Mouse (Mus musculus) neural tube, embryonic 12.5 days (tissue): Measurements from ENCODE around the gene Sbno1. TPM values are rescaled to one million over a fixed set of nuclear protein-coding genes. Genes with fewer than 3 reads are reported as not detected.
A peak's percentile ranks its signal among the peaks of the same experiment; 100 is the strongest.
"Not testable (repeated sequence)": the region's sequence is repeated elsewhere in the genome, so short reads cannot be mapped to it uniquely, and the experiment has no call there.

Experiments
- ATAC-seq: fragments of 200-750 bp; cut with Nextera tagmentation; 2 replicates; pipeline ENCODE4 v1.8.0; 2017; ENCODE audit warnings: low read depth, mild to moderate bottlenecking, moderate TSS enrichment, moderate library complexity; ENCODE audit not compliant: low FRiP score
- H3K27ac ChIP-seq: fragments of 300-500 bp; sonication (generic); 2 replicates; pipeline ENCODE4 v1.5.1; 2016
- H3K27me3 ChIP-seq: fragments of 300-500 bp; sonication (generic); replicated peaks from 2 replicates; pipeline ENCODE4 v1.6.1; 2016; ENCODE audit warnings: mild to moderate bottlenecking
- H3K36me3 ChIP-seq: fragments of 300-500 bp; sonication (generic); 2 replicates; pipeline ENCODE4 v1.6.1; 2016; ENCODE audit warnings: mild to moderate bottlenecking
- H3K4me1 ChIP-seq: fragments of 300-500 bp; sonication (generic); 2 replicates; pipeline ENCODE4 v1.6.1; 2016
- H3K4me2 ChIP-seq: fragments of 300-500 bp; sonication (generic); replicated peaks from 2 replicates; pipeline ENCODE4 v1.6.1; 2016; ENCODE audit warnings: mild to moderate bottlenecking
- H3K4me3 ChIP-seq: fragments of 300-500 bp; sonication (generic); 2 replicates; pipeline ENCODE4 v1.5.1; 2016
- H3K9ac ChIP-seq: fragments of 300-500 bp; sonication (generic); 2 replicates; pipeline ENCODE4 v1.6.1; 2016; ENCODE audit warnings: mild to moderate bottlenecking
- H3K9me3 ChIP-seq: fragments of 300-500 bp; sonication (generic); 2 replicates; pipeline ENCODE4 v1.6.1; 2016; ENCODE audit warnings: mild to moderate bottlenecking
- WGBS: fragments of 180-500 bp; shearing (Covaris S2); methylation state at CpG from one replicate; pipeline ENCODE4 v1.1.7; 2016; 5-methylcytosine and 5-hydroxymethylcytosine counted together
- polyA plus RNA-seq: library from polyadenylated mRNA; unstranded; fragments of >200 nt; fragmentation: Nextera tagmentation; extraction: Ambion mirVana; gene quantifications from 2 replicates; pipeline ENCODE4 v1.2.1, GENCODE M21; 2016

Gene Sbno1
- 108 and 119 TPM in 2 replicates for polyA plus RNA-seq

- peak; percentile 92 for ATAC-seq
- Histone ChIP-seq H3K9ac (peak within 1 kb of the TSS; percentile 94), H3K4me3 (peak within 1 kb of the TSS; percentile 95), H3K36me3 (no peaks in the 10 kb centered on the region), H3K27ac (peak within 1 kb of the TSS; percentile 81), H3K4me2 (peak within 1 kb of the TSS; percentile 96), H3K27me3 (no peaks in the 10 kb centered on the region), H3K9me3 (no peaks in the 10 kb centered on the region), H3K4me1 (peaks cover 8% of the 10 kb centered on the region; the same call in 1 of the 2 replicates)
- under 1% methylated on average over 74 of the region's 81 CpGs for WGBS
Measured at GRCm38 (mm10) chr5:124425412-124426259, at the start of gene Sbno1. TSS of gene Sbno1 (minus strand) at chr5:124426001.

DNA sequence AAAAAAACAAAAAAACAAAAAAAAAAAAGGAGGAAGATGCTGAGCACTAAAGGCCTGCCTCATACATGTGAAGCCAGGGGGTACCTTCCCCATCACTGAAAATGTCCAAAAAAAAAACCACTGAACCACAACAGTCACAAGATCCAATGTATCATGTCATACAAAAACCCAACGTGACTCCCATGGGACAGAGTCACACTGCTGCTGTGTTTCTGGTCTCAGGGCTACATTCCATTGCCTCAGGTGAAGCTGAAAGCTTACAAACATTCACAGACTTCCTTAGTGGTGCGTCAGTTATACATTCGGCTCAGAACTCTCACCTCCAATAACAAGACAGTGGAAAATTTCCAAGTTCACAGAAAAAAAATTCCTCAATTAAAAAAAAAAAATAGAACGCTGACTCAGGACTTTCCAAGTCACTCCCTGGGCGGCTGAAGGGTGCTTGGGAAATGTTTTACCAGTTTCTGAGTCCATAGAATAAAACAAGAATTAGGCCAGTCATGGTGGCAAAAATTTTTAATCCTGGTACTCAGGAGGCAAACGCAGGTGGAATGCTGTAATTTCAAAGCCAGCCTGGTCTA is 44.9 kb upstream of the Sbno1 start:
- no peaks in the 10 kb centered on the region for H3K27me3 ChIP-seq
- no peak overlapping the region for H3K4me2 ChIP-seq
- 88% methylated on average over 6 of the region's 6 CpGs for WGBS
- no peak for ATAC-seq
- H3K27ac ChIP-seq, result no peak overlapping the region
- peaks cover 21% of the 10 kb centered on the region for H3K36me3 ChIP-seq
- peaks cover 4% of the 10 kb centered on the region; the same call in 1 of the 2 replicates for H3K4me1 ChIP-seq
- no peak overlapping the region for H3K9ac ChIP-seq
- H3K9me3 ChIP-seq, result no peaks in the 10 kb centered on the region
- H3K4me3 ChIP-seq, result no peak overlapping the region

DNA sequence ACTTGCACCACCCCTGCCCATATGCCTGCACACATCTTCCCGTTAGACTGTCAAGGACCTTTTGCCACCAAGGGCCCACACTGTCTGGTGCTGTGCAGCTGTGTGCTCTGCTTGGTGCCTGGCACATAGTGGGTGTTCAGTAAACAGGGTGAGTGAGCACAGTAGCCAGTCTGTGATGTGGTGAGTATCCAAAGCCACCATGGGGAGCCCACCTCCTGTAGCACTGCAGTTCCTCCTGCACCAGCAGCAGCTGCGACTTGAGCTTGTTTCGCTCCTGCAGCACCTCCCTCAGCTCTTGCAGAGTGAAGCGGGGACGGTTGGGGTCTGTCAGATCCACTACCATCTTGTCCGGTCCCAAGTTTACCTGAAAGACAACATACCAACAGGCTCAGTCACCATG is 43.7 kb upstream of the Sbno1 start:
- 90% methylated on average over 6 of the region's 6 CpGs for WGBS
- no peaks in the 10 kb centered on the region for H3K4me1 ChIP-seq
- H3K4me2 ChIP-seq, result no peak overlapping the region
- no peaks in the 10 kb centered on the region for H3K9me3 ChIP-seq
- H3K27ac ChIP-seq, result no peak overlapping the region
- no peaks in the 10 kb centered on the region for H3K27me3 ChIP-seq
- ATAC-seq, result no peak
- H3K4me3 ChIP-seq, result no peak overlapping the region
- H3K36me3 ChIP-seq, result peaks cover 21% of the 10 kb centered on the region
- no peak overlapping the region for H3K9ac ChIP-seq

DNA sequence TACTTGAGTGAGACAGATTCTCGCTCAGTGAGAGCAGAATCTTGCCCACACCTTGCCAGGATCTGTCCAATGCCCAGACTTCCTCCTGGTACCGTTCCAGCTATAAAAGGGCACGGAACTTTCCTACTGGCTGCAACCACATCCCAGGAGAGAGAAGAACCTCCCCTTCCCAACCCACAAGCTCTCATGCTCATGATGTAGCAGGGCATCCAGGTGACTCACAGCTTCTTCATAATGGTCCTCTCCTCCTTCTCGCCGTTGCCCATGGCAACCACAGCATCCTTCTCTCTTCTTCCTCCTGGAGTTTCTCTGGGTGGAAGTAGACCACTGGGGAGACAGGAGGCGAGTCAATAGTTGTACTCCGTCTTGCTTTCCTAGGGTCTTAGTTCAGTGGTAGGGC is 42.6 kb upstream of the Sbno1 start:
- H3K27ac ChIP-seq, result no peak overlapping the region
- ATAC-seq, result no peak
- no peak overlapping the region for H3K4me3 ChIP-seq
- WGBS, result 93% methylated on average over 7 of the region's 7 CpGs
- H3K36me3 ChIP-seq, result peaks cover 24% of the 10 kb centered on the region
- no peaks in the 10 kb centered on the region for H3K27me3 ChIP-seq
- H3K9me3 ChIP-seq, result no peaks in the 10 kb centered on the region
- no peaks in the 10 kb centered on the region for H3K4me1 ChIP-seq
- no peak overlapping the region for H3K4me2 ChIP-seq
- no peak overlapping the region for H3K9ac ChIP-seq

- 95% methylated on average over 1 of the region's 1 CpGs for WGBS
- H3K9ac ChIP-seq, result no peak overlapping the region
- H3K4me1 ChIP-seq, result no peaks in the 10 kb centered on the region
- no peak overlapping the region for H3K27ac ChIP-seq
- no peaks in the 10 kb centered on the region for H3K9me3 ChIP-seq
- H3K27me3 ChIP-seq, result no peaks in the 10 kb centered on the region
- peaks cover 30% of the 10 kb centered on the region for H3K36me3 ChIP-seq
- ATAC-seq, result no peak
- H3K4me2 ChIP-seq, result no peak overlapping the region
- no peak overlapping the region for H3K4me3 ChIP-seq
Measured at GRCm38 (mm10) chr5:124467766-124468165, 42.0 kb upstream of the Sbno1 start.

DNA sequence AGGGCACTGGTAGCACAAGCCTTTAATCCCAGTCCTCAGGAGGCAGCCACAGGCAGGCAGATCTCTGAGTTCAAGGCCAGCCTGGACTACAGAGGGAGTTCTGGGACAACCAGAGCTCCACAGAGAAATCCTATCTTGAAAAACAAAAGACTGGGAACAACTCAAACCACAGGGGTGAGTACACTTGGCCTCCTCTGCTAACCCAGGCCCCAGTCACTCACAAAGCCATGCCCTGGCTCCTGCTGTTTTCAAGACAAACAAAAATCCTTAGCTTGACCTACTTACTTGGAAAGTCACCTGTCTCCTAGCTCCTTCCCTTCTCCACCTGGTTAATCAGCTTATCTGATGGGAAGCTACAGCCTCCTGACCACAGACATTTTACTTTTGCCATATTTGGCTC is 39.1 kb upstream of the Sbno1 start:
- H3K27me3 ChIP-seq, result no peaks in the 10 kb centered on the region
- H3K4me2 ChIP-seq, result no peak overlapping the region
- no peak overlapping the region for H3K4me3 ChIP-seq
- H3K27ac ChIP-seq, result no peak overlapping the region
- no peak overlapping the region for H3K9ac ChIP-seq
- no peaks in the 10 kb centered on the region for H3K9me3 ChIP-seq
- no peak for ATAC-seq
- no peaks in the 10 kb centered on the region for H3K4me1 ChIP-seq
- H3K36me3 ChIP-seq, result peaks cover 54% of the 10 kb centered on the region

DNA sequence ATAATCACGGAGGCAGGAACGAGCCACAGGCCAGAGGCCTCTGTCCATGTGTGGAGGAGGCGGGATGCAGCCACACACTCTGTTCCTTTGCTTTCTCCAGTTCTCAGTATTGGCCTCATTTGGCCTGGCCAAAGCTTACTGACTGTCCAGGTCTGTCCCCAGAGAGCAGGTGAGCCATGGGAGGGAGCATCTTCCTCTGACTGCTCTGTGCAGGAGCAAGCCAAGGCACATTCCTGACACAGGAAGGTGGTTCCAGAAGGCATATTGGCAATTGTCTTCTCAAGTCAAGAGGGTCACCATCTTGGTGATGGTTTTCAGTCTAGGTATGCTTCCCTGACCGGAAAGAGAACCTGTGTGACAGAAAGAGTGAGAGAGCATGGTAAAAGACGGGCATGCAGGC is 37.7 kb upstream of the Sbno1 start:
- Histone ChIP-seq H3K4me1 (no peaks in the 10 kb centered on the region), H3K9me3 (no peaks in the 10 kb centered on the region), H3K27me3 (no peaks in the 10 kb centered on the region), H3K4me2 (no peak overlapping the region), H3K36me3 (peaks cover 57% of the 10 kb centered on the region), H3K9ac (no peak overlapping the region), H3K4me3 (no peak overlapping the region), H3K27ac (no peak overlapping the region)
- WGBS, result 90% methylated on average over 5 of the region's 5 CpGs
- ATAC-seq, result no peak

- H3K27ac ChIP-seq, result no peak overlapping the region
- ATAC-seq, result no peak
- 89% methylated on average over 8 of the region's 8 CpGs for WGBS
Measured at GRCm38 (mm10) chr5:124462297-124463025, 36.7 kb upstream of the Sbno1 start.

DNA sequence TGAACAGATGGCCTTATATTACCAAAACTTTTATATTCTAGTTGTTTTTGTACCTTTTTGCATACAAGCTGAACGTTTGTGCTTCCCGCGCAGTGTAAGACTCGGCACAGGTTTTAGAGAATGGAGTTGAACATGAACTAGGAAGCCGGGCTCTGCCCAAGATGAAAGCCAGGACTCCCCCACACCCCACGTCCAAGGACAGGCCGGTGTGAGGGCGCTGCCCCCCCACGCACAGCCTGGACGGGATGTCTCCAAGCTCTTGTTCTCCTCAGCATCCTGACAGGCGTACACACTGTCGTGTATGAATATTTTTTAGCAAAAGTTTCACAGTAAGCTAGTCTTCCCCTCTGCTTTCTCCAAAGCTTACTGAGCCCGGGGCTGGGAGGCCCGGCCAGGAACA is 35.1 kb upstream of the Sbno1 start:
- not testable (repeated sequence) for ATAC-seq, H3K4me3 ChIP-seq, H3K9me3 ChIP-seq, H3K27me3 ChIP-seq, H3K4me1 ChIP-seq, H3K9ac ChIP-seq, H3K27ac ChIP-seq, H3K4me2 ChIP-seq
- 93% methylated on average over 14 of the region's 14 CpGs for WGBS
- H3K36me3 ChIP-seq, result peaks cover 71% of the 10 kb centered on the region

More at GRCm38 (mm10) chr5:124462297-124463025, 36.7 kb upstream of the Sbno1 start:
- Histone ChIP-seq H3K27me3 (no peaks in the 10 kb centered on the region), H3K9me3 (no peaks in the 10 kb centered on the region), H3K4me3 (no peak overlapping the region), H3K9ac (no peak overlapping the region), H3K4me1 (no peaks in the 10 kb centered on the region), H3K36me3 (peaks cover 60% of the 10 kb centered on the region), H3K4me2 (no peak overlapping the region)

GRCm38 (mm10) chr5:124456762-124457161 is 31.0 kb upstream of the Sbno1 start:
- H3K27ac ChIP-seq, result no peak overlapping the region
- no peak overlapping the region for H3K4me3 ChIP-seq
- 96% methylated on average over 6 of the region's 6 CpGs for WGBS
- ATAC-seq, result no peak
- H3K9ac ChIP-seq, result no peak overlapping the region
- no peak overlapping the region for H3K4me2 ChIP-seq
- H3K4me1 ChIP-seq, result no peaks in the 10 kb centered on the region
- H3K36me3 ChIP-seq, result peaks cover 90% of the 10 kb centered on the region
- H3K27me3 ChIP-seq, result no peaks in the 10 kb centered on the region
- H3K9me3 ChIP-seq, result no peaks in the 10 kb centered on the region

- Histone ChIP-seq H3K9ac (no peak overlapping the region), H3K9me3 (no peaks in the 10 kb centered on the region), H3K27ac (no peak overlapping the region), H3K36me3 (peaks cover 91% of the 10 kb centered on the region), H3K4me3 (no peak overlapping the region), H3K4me1 (no peaks in the 10 kb centered on the region), H3K4me2 (no peak overlapping the region), H3K27me3 (no peaks in the 10 kb centered on the region)
- ATAC-seq, result no peak
- 86% methylated on average over 1 of the region's 1 CpGs for WGBS
Measured at GRCm38 (mm10) chr5:124454082-124454419, 28.2 kb upstream of the Sbno1 start.

DNA sequence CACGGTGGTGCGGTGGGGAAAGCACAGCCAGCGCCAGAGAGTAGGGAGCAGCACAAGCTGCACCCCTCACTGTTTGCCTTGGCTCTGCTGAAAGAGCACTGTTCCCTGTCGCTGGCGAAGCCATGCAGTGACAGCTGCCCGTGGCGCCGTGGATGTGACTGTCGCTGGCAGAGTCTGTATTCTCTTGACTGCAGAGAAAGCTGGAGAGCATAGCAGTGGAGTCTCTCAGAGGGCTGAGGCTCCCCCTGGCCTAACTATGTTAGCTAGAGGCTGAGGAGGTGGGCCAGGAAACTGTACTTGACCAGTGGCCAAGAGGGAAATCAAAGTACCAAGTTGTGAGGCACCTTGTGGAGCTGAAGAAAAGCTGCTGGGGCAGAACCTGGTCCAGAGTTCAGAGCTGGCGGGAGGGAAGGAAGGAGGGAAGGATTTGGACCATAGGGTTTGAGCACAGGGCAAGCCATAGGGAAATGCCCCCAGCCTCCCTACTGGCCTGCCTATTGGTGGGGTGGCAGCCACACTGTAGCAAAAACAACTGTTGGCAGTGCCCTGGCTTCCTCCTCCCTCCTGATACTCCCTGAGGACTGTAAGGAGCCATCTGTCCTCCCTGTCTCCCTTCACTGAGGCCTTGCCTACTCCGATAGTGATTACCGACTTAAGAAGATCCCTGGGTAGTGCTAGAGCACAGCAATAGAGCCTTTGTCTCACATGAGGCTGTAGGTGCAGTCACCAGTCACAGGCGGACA is 27.7 kb upstream of the Sbno1 start:
- 89% methylated on average over 13 of the region's 13 CpGs for WGBS

More for the DNA sequence above, 27.7 kb upstream of the Sbno1 start:
- Histone ChIP-seq H3K27me3 (no peaks in the 10 kb centered on the region), H3K4me2 (no peak overlapping the region), H3K4me3 (no peak overlapping the region), H3K27ac (no peak overlapping the region), H3K9ac (no peak overlapping the region), H3K9me3 (no peaks in the 10 kb centered on the region), H3K36me3 (peaks cover 91% of the 10 kb centered on the region), H3K4me1 (0 out of 2 replicates have a peak, but pooled peaks cover under 1% of the 10 kb centered on the region)
- no peak for ATAC-seq
